Mouse (Mus musculus) heart, postnatal 14 days (tissue): ENCODE results near the gene Folr1. TPM values are rescaled to one million over a fixed set of nuclear protein-coding genes. Genes with fewer than 3 reads are reported as not detected.

Source experiments
- DNase-seq, 2 experiments: peaks; one replicate each; pipeline ENCODE4 v3.0.0; 2021 to 2022
- intact Hi-C: fragments of 180-260 bp; cut with DNase I; formaldehyde crosslinking; loops from one replicate; pipeline ENCODE4 v1.15.1; 2025
- microRNA-seq, 2 experiments: library from miRNA; unstranded; fragments of <30 nt; microRNA quantifications; one replicate each; pipeline ENCODE4 v1.2.0; 2021 to 2022
- total RNA-seq, 2 experiments: library from RNA; stranded (reverse); gene quantifications; 2 replicates each; pipeline ENCODE4 v1.2.3; 2021

The Folr1 gene
- total RNA-seq, 2 experiments from 2014 or later, result 0.71 to 1.5 TPM

- DNase-seq, result no peak
- intact Hi-C loops, result loop anchor here (5.0 kb wide), 1 partner anchor 62 kb away; no protein-coding TSS in a partner anchor
These were observed 35.0 kb downstream of the Folr1 start for GRCm38 (mm10) chr7:101835457-101836109.

- intact Hi-C loops, result loop anchor here (5.0 kb wide), 1 partner anchor 62 kb away; no protein-coding TSS in a partner anchor
- DNase-seq, result no peak
These were observed 35.7 kb downstream of the Folr1 start for GRCm38 (mm10) chr7:101834903-101835302.

- DNase-seq, result no peak
- intact Hi-C loops, result no loop called here
These were observed 36.5 kb downstream of the Folr1 start for GRCm38 (mm10) chr7:101833916-101834584.

GRCm38 (mm10) chr7:101833352-101833751 is 37.2 kb downstream of the Folr1 start:
- intact Hi-C loops, result no loop called here
- DNase-seq, result no peak

GRCm38 (mm10) chr7:101832372-101832771 is 38.2 kb downstream of the Folr1 start:
- no peak for DNase-seq
- intact Hi-C loops, result no loop called here

GRCm38 (mm10) chr7:101831437-101831836 is 39.2 kb downstream of the Folr1 start:
- no peak for DNase-seq
- intact Hi-C loops, result loop anchor here (1.0 kb wide), 1 partner anchor 149 kb away; no protein-coding TSS in a partner anchor

GRCm38 (mm10) chr7:101830373-101830772 is 40.2 kb downstream of the Folr1 start:
- no peak for DNase-seq
- intact Hi-C loops, result no loop called here

- peak in 1 of 2 experiments; percentile 47 for DNase-seq
- intact Hi-C loops, result no loop called here
These were observed 46.6 kb downstream of the Folr1 start for GRCm38 (mm10) chr7:101823758-101824630.

GRCm38 (mm10) chr7:101822836-101823757 is 47.5 kb downstream of the Folr1 start:
- DNase-seq, result peak in 1 of 2 experiments; percentile 43
- intact Hi-C loops, result no loop called here

GRCm38 (mm10) chr7:101821571-101822501 is 48.8 kb downstream of the Folr1 start:
- peak; percentile 64 to 74 for DNase-seq
- intact Hi-C loops, result no loop called here

GRCm38 (mm10) chr7:101820295-101821030 is 50.1 kb downstream of the Folr1 start:
- intact Hi-C loops, result no loop called here
- DNase-seq, result no peak

GRCm38 (mm10) chr7:101817861-101818401 is 52.7 kb downstream of the Folr1 start, which contains the start of gene Phox2a:
TSS of gene Phox2a (plus strand) at chr7:101818313.
- intact Hi-C loops, result no loop called here
- DNase-seq, result no peak

Small RNAs within 50 kb of the gene (microRNA-seq; reads per million reads assigned to microRNA genes)
- gene Gm22655, result 0 reads per million in 2 experiments

Other genes with a start within 250 kb of the Folr1 start
- 10 to 100 TPM; 61.6 to 69.5 TPM for gene Clpb, start 207.2 kb downstream of the Folr1 start, total RNA-seq
- under 1 TPM; 0.50 to 0.61 TPM for gene Phox2a, start 52.5 kb downstream of the Folr1 start, total RNA-seq
- 100 to 1,000 TPM; 129 to 135 TPM for gene Inppl1, start 32.6 kb downstream of the Folr1 start, total RNA-seq
- gene Folr2, start 13.6 kb downstream of the Folr1 start, total RNA-seq, result 1 to 10 TPM; 2.5 to 3.2 TPM
- 10 to 100 TPM; 17.1 to 21.8 TPM for gene Anapc15, start 7.1 kb downstream of the Folr1 start, total RNA-seq
- gene Lamtor1, start 35.1 kb upstream of the Folr1 start, total RNA-seq, result 10 to 100 TPM; 90.2 to 100.0 TPM
- not detected for gene Tomt, start 35.6 kb upstream of the Folr1 start, total RNA-seq
- 1 to 10 TPM; 2.9 to 3.9 TPM for gene Lrrc51, start 63.1 kb upstream of the Folr1 start, total RNA-seq
- gene Numa1, start 63.3 kb upstream of the Folr1 start, total RNA-seq, result 10 to 100 TPM; 90.0 to 95.3 TPM
- gene Il18bp, start 147.9 kb upstream of the Folr1 start, total RNA-seq, result 1 to 10 TPM; 5.1 to 6.4 TPM
- gene Rnf121, start 194.7 kb upstream of the Folr1 start, total RNA-seq, result 10 to 100 TPM; 19.8 to 21.5 TPM
- gene Xndc1, start 194.7 kb upstream of the Folr1 start, total RNA-seq, result 10 to 100 TPM in 1 of 2 experiments, 1 to 10 TPM in 1; 8.9 to 10.2 TPM
- gene Xntrpc, start 194.9 kb upstream of the Folr1 start, total RNA-seq, result under 1 TPM; 0.61 to 0.84 TPM
- under 1 TPM; 0.63 to 0.69 TPM for gene Trpc2, start 212.3 kb upstream of the Folr1 start, total RNA-seq
- gene Art1, start 231.0 kb upstream of the Folr1 start, total RNA-seq, result 100 to 1,000 TPM; 131 to 158 TPM
- 1 to 10 TPM; 4.3 to 5.4 TPM for gene Art5, start 238.7 kb upstream of the Folr1 start, total RNA-seq
- not detected for gene Chrna10, start 246.0 kb upstream of the Folr1 start, total RNA-seq